Mouse (Mus musculus) thymus, postnatal 25 days (tissue): ENCODE data around the gene Ap5z1.

Source experiments
- DNase-seq: peaks from one replicate; pipeline ENCODE4 v3.0.0; 2022

Ap5z1 gene

GRCm38 (mm10) chr5:142440451-142441147 lies 23.1 kb upstream of the Ap5z1 start:
- DNase-seq = peak; percentile 90

GRCm38 (mm10) chr5:142441332-142442044 lies 22.3 kb upstream of the Ap5z1 start:
- peak; percentile 46 for DNase-seq

- no peak for DNase-seq
These were observed 21.7 kb upstream of the Ap5z1 start for GRCm38 (mm10) chr5:142442045-142442440.

GRCm38 (mm10) chr5:142443514-142443913 lies 20.2 kb upstream of the Ap5z1 start:
- no peak for DNase-seq

GRCm38 (mm10) chr5:142443994-142444393 lies 19.8 kb upstream of the Ap5z1 start:
- no peak for DNase-seq

GRCm38 (mm10) chr5:142444791-142445531 lies 18.8 kb upstream of the Ap5z1 start:
- DNase-seq = no peak

- DNase-seq = no peak
These were observed 18.0 kb upstream of the Ap5z1 start for GRCm38 (mm10) chr5:142445709-142446108.

GRCm38 (mm10) chr5:142448076-142448475 lies 15.7 kb upstream of the Ap5z1 start:
- DNase-seq = peak; percentile 89

GRCm38 (mm10) chr5:142448623-142449022 lies 15.1 kb upstream of the Ap5z1 start:
- no peak for DNase-seq

- DNase-seq = no peak
These were observed 12.9 kb upstream of the Ap5z1 start for GRCm38 (mm10) chr5:142450846-142451245.

GRCm38 (mm10) chr5:142451759-142452158 lies 12.0 kb upstream of the Ap5z1 start:
- no peak for DNase-seq

GRCm38 (mm10) chr5:142453742-142454141 lies 10.0 kb upstream of the Ap5z1 start:
- DNase-seq = no peak

GRCm38 (mm10) chr5:142456318-142456717 lies 7.4 kb upstream of the Ap5z1 start:
- no peak for DNase-seq

GRCm38 (mm10) chr5:142457345-142457744 lies 6.4 kb upstream of the Ap5z1 start:
- DNase-seq = no peak

- DNase-seq = no peak
These were observed 4.8 kb upstream of the Ap5z1 start for GRCm38 (mm10) chr5:142458791-142459557.

GRCm38 (mm10) chr5:142459834-142460233 lies 3.9 kb upstream of the Ap5z1 start:
- no peak for DNase-seq

- no peak for DNase-seq
These were observed 1.7 kb upstream of the Ap5z1 start for GRCm38 (mm10) chr5:142461942-142462640.

GRCm38 (mm10) chr5:142462641-142462948 lies 1.1 kb upstream of the Ap5z1 start:
- DNase-seq = no peak

- no peak for DNase-seq
These were observed 733 bp upstream of the Ap5z1 start for GRCm38 (mm10) chr5:142463011-142463410.

- DNase-seq = no peak
These were observed 4.6 kb downstream of the Ap5z1 start for GRCm38 (mm10) chr5:142468375-142468774.

GRCm38 (mm10) chr5:142469796-142470195 lies 6.1 kb downstream of the Ap5z1 start:
- no peak for DNase-seq

- no peak for DNase-seq
These were observed 10.0 kb downstream of the Ap5z1 start for GRCm38 (mm10) chr5:142473696-142474095.

GRCm38 (mm10) chr5:142475669-142476068 lies 11.9 kb downstream of the Ap5z1 start:
- no peak for DNase-seq
